Mouse (Mus musculus): ENCODE data around the gene Prelp. TPM values are rescaled to one million over a fixed set of nuclear protein-coding genes. Genes with fewer than 3 reads are reported as not detected.
"Not testable (repeated sequence)": the region's sequence is repeated elsewhere in the genome, so short reads cannot be mapped to it uniquely, and the experiment has no call there.

Gene Prelp
- 10 to 100 TPM in 2 of 4 experiments, 1 to 10 TPM in 2; 9.9 to 13.9 (median 11.0) TPM for total RNA-seq (2022)

GRCm38 (mm10) chr1:133921304-133921751 lies at the start of gene Prelp:
Gene Prelp (minus strand): TSS chr1:133921414.
- DNase-seq (ENCODE audit: low spot score in 2 of 2) = no peak

GRCm38 (mm10) chr1:133969427-133969826 lies 48.2 kb upstream of the Prelp start:
- DNase-seq (ENCODE audit: low spot score in 2 of 2) = no peak

- no peak for DNase-seq (ENCODE audit: low spot score in 2 of 2)
Observed at GRCm38 (mm10) chr1:133968788-133969325, 47.6 kb upstream of the Prelp start.

GRCm38 (mm10) chr1:133967481-133968017 lies 46.3 kb upstream of the Prelp start:
- no peak for DNase-seq (ENCODE audit: low spot score in 2 of 2)

- DNase-seq (ENCODE audit: low spot score in 2 of 2) = no peak
Observed at GRCm38 (mm10) chr1:133966044-133966443, 44.8 kb upstream of the Prelp start.

- DNase-seq (ENCODE audit: low spot score in 2 of 2) = no peak
Observed at GRCm38 (mm10) chr1:133965298-133965697, 44.1 kb upstream of the Prelp start.

GRCm38 (mm10) chr1:133964742-133965141 lies 43.5 kb upstream of the Prelp start:
- no peak for DNase-seq (ENCODE audit: low spot score in 2 of 2)

GRCm38 (mm10) chr1:133963578-133963977 lies 42.4 kb upstream of the Prelp start:
- not testable (repeated sequence) for DNase-seq (ENCODE audit: low spot score in 2 of 2)

GRCm38 (mm10) chr1:133963128-133963527 lies 41.9 kb upstream of the Prelp start:
- DNase-seq (ENCODE audit: low spot score in 2 of 2) = not testable (repeated sequence)

- DNase-seq (ENCODE audit: low spot score in 2 of 2) = no peak
Observed at GRCm38 (mm10) chr1:133961281-133962134, 40.3 kb upstream of the Prelp start.

- DNase-seq (ENCODE audit: low spot score in 2 of 2) = no peak
Observed at GRCm38 (mm10) chr1:133959521-133959920, 38.3 kb upstream of the Prelp start.

GRCm38 (mm10) chr1:133954009-133954408 lies 32.8 kb upstream of the Prelp start:
- no peak for DNase-seq (ENCODE audit: low spot score in 2 of 2)

- DNase-seq (ENCODE audit: low spot score in 2 of 2) = peak in 1 of 2 experiments; percentile 7
Observed at GRCm38 (mm10) chr1:133953261-133953742, 32.1 kb upstream of the Prelp start.

- no peak for DNase-seq (ENCODE audit: low spot score in 2 of 2)
Observed at GRCm38 (mm10) chr1:133951598-133951997, 30.4 kb upstream of the Prelp start.

GRCm38 (mm10) chr1:133950061-133950782 lies 29.0 kb upstream of the Prelp start:
- DNase-seq (ENCODE audit: low spot score in 2 of 2) = no peak

GRCm38 (mm10) chr1:133945106-133945505 lies 23.9 kb upstream of the Prelp start:
- no peak for DNase-seq (ENCODE audit: low spot score in 2 of 2)

- no peak for DNase-seq (ENCODE audit: low spot score in 2 of 2)
Observed at GRCm38 (mm10) chr1:133941904-133942303, 20.7 kb upstream of the Prelp start.

- no peak for DNase-seq (ENCODE audit: low spot score in 2 of 2)
Observed at GRCm38 (mm10) chr1:133941158-133941860, 20.1 kb upstream of the Prelp start.

- no peak for DNase-seq (ENCODE audit: low spot score in 2 of 2)
Observed at GRCm38 (mm10) chr1:133940481-133941092, 19.4 kb upstream of the Prelp start.

- no peak for DNase-seq (ENCODE audit: low spot score in 2 of 2)
Observed at GRCm38 (mm10) chr1:133939708-133940107, 18.5 kb upstream of the Prelp start.

- DNase-seq (ENCODE audit: low spot score in 2 of 2) = no peak
Observed at GRCm38 (mm10) chr1:133936169-133936568, 15.0 kb upstream of the Prelp start.

Data from left cerebral cortex, adult 8-10 months (tissue).